Mouse (Mus musculus) MEL (cell line): ENCODE data around the gene Osbpl9. TPM values are rescaled to one million over a fixed set of nuclear protein-coding genes. Genes with fewer than 3 reads are reported as not detected.

ENCODE experiments used
- DNase-seq: peaks from one replicate; pipeline ENCODE4 v3.0.0; 2011; ENCODE audit warnings: low read depth, low spot score
- H3K27ac ChIP-seq: 2 replicates; pipeline ENCODE4 v1.5.1; 2012; ENCODE audit warnings: low read depth, mild to moderate bottlenecking, control low read depth, low read length, moderate library complexity; ENCODE audit not compliant: control insufficient read depth
- H3K27me3 ChIP-seq, 2 experiments: fragments of 150-350 bp in 1 of 2; sonication (generic) in 1 of 2; 2 replicates each; pipeline ENCODE4 v1.6.1; 2012; ENCODE audit warnings: low read length in 2 of 2, mild to moderate bottlenecking in 2 of 2, improper control_type of control experiment in 1 of 2, moderate library complexity in 1 of 2; ENCODE audit not compliant: insufficient read depth in 2 of 2, control insufficient read depth in 1 of 2
- H3K36me3 ChIP-seq, 2 experiments: 2 replicates each; pipeline ENCODE4 v1.6.1; 2012 to 2014; ENCODE audit warnings: low read length in 2 of 2, improper control_type of control experiment in 1 of 2, inconsistent platforms in 1 of 2, mild to moderate bottlenecking in 1 of 2; ENCODE audit not compliant: insufficient read depth in 2 of 2, control insufficient read depth in 1 of 2
- H3K4me1 ChIP-seq, 2 experiments: fragments of 150-350 bp in 1 of 2; sonication (generic) in 1 of 2; 2 replicates each; pipeline ENCODE4 v1.6.1; 2012; ENCODE audit warnings: low read length in 2 of 2, improper control_type of control experiment in 1 of 2, mild to moderate bottlenecking in 1 of 2; ENCODE audit not compliant: insufficient read depth in 2 of 2, control insufficient read depth in 1 of 2
- H3K4me3 ChIP-seq, 2 experiments: fragments of 150-350 bp in 1 of 2; sonication (generic) in 1 of 2; 2 replicates each; pipeline ENCODE4 v1.5.1; 2012; ENCODE audit warnings: low read depth in 2 of 2, low read length in 2 of 2, mild to moderate bottlenecking in 2 of 2, moderate library complexity in 2 of 2, control low read depth in 1 of 2, improper control_type of control experiment in 1 of 2; ENCODE audit not compliant: control insufficient read depth in 1 of 2, insufficient read depth in 1 of 2
- H3K79me2 ChIP-seq: 2 replicates; pipeline ENCODE4 v1.6.1; 2012; ENCODE audit warnings: mild to moderate bottlenecking, low read length, moderate library complexity; ENCODE audit not compliant: control insufficient read depth, poor library complexity, insufficient read depth
- H3K9ac ChIP-seq: 2 replicates; pipeline ENCODE4 v1.6.1; 2012; ENCODE audit warnings: low read depth, mild to moderate bottlenecking, control low read depth, low read length, moderate library complexity; ENCODE audit not compliant: control insufficient read depth, poor library complexity, severe bottlenecking
- H3K9me3 ChIP-seq: fragments of 150-350 bp; sonication (generic); replicated peaks from 2 replicates; pipeline ENCODE4 v1.6.1; 2012; ENCODE audit warnings: mild to moderate bottlenecking, low read length, improper control_type of control experiment, moderate library complexity; ENCODE audit not compliant: insufficient read depth
- BHLHE40 ChIP-seq: IDR thresholded peaks from 2 replicates; pipeline ENCODE4 v1.6.1; 2012; ENCODE audit warnings: low read depth, mild to moderate bottlenecking, inconsistent platforms, low read length, improper control_type of control experiment, borderline replicate concordance
- CHD2 ChIP-seq: IDR thresholded peaks from 2 replicates; pipeline ENCODE4 v1.6.1; 2011; ENCODE audit warnings: low read length, improper control_type of control experiment
- ELF1 ChIP-seq: IDR thresholded peaks from 2 replicates; pipeline ENCODE4 v1.6.1; 2014; ENCODE audit warnings: low read depth, mild to moderate bottlenecking, inconsistent platforms, low read length, improper control_type of control experiment, moderate library complexity
- GABPA ChIP-seq: IDR thresholded peaks from 2 replicates; pipeline ENCODE4 v1.6.1; 2012; ENCODE audit warnings: low read depth, mild to moderate bottlenecking, inconsistent platforms, low read length, improper control_type of control experiment, moderate library complexity
- GATA1 ChIP-seq: IDR thresholded peaks from 2 replicates; pipeline ENCODE4 v1.6.1; 2011; ENCODE audit warnings: low read depth, low read length, improper control_type of control experiment
- JUND ChIP-seq: IDR thresholded peaks from 2 replicates; pipeline ENCODE4 v1.6.1; 2011; ENCODE audit warnings: low read depth, mild to moderate bottlenecking, improper control_type of control experiment, low read length
- MAX ChIP-seq: IDR thresholded peaks from 2 replicates; pipeline ENCODE4 v1.6.1; 2011; ENCODE audit warnings: low read length, improper control_type of control experiment
- MAZ ChIP-seq: IDR thresholded peaks from 2 replicates; pipeline ENCODE4 v1.6.1; 2012; ENCODE audit warnings: low read depth, mild to moderate bottlenecking, inconsistent platforms, low read length, improper control_type of control experiment
- MEF2A ChIP-seq: IDR thresholded peaks from 2 replicates; pipeline ENCODE4 v1.6.1; 2014; ENCODE audit warnings: low read depth, mild to moderate bottlenecking, inconsistent platforms, low read length, improper control_type of control experiment; ENCODE audit not compliant: poor library complexity, insufficient replicate concordance, severe bottlenecking; ENCODE audit errors: extremely low read depth
- MXI1 ChIP-seq: IDR thresholded peaks from 2 replicates; pipeline ENCODE4 v1.6.1; 2011; ENCODE audit warnings: mild to moderate bottlenecking, low read depth, low read length, improper control_type of control experiment
- MYB ChIP-seq: IDR thresholded peaks from 2 replicates; pipeline ENCODE4 v1.6.1; 2011; ENCODE audit warnings: mild to moderate bottlenecking, low read depth, low read length, improper control_type of control experiment
- POLR2A ChIP-seq, 2 experiments: IDR thresholded peaks; 2 replicates each; pipeline ENCODE4 v1.6.1; 2011 to 2012; ENCODE audit warnings: low read length in 2 of 2, mild to moderate bottlenecking in 2 of 2, control low read depth in 1 of 2, improper control_type of control experiment in 1 of 2, low read depth in 1 of 2, moderate library complexity in 1 of 2; ENCODE audit not compliant: control insufficient read depth in 1 of 2, insufficient read depth in 1 of 2, poor library complexity in 1 of 2
- POLR2AphosphoS2 ChIP-seq: IDR thresholded peaks from 2 replicates; pipeline ENCODE4 v1.6.1; 2011; ENCODE audit warnings: low read length, improper control_type of control experiment
- POLR2AphosphoS5 ChIP-seq: IDR thresholded peaks from 2 replicates; pipeline ENCODE4 v1.6.1; 2012; ENCODE audit warnings: low read depth, borderline replicate concordance, mild to moderate bottlenecking, inconsistent platforms, low read length, moderate library complexity, mixed read lengths
- RCOR1 ChIP-seq: IDR thresholded peaks from 2 replicates; pipeline ENCODE4 v1.6.1; 2012; ENCODE audit warnings: low read depth, mild to moderate bottlenecking, inconsistent platforms, low read length, improper control_type of control experiment
- SIN3A ChIP-seq: IDR thresholded peaks from 2 replicates; pipeline ENCODE4 v1.6.1; 2012; ENCODE audit warnings: low read length, improper control_type of control experiment, inconsistent platforms
- SMC3 ChIP-seq: IDR thresholded peaks from 2 replicates; pipeline ENCODE4 v1.6.1; 2011; ENCODE audit warnings: low read depth, low read length, improper control_type of control experiment
- TAL1 ChIP-seq: IDR thresholded peaks from 2 replicates; pipeline ENCODE4 v1.6.1; 2012; ENCODE audit warnings: mild to moderate bottlenecking, inconsistent platforms, low read length, moderate library complexity, mixed read lengths
- TBP ChIP-seq: IDR thresholded peaks from 2 replicates; pipeline ENCODE4 v1.8.0; 2011; ENCODE audit warnings: low read depth, low read length, improper control_type of control experiment
- TCF12 ChIP-seq: IDR thresholded peaks from 2 replicates; pipeline ENCODE4 v1.6.1; 2014; ENCODE audit warnings: low read depth, mild to moderate bottlenecking, inconsistent platforms, low read length, improper control_type of control experiment, moderate library complexity
- USF1 ChIP-seq: IDR thresholded peaks from 2 replicates; pipeline ENCODE4 v1.6.1; 2014; ENCODE audit warnings: low read depth, mild to moderate bottlenecking, inconsistent platforms, low read length, improper control_type of control experiment, moderate library complexity
- ZKSCAN1 ChIP-seq: IDR thresholded peaks from 2 replicates; pipeline ENCODE4 v1.6.1; 2012; ENCODE audit warnings: low read depth, mild to moderate bottlenecking, inconsistent platforms, low read length, improper control_type of control experiment, moderate library complexity
- ZMIZ1 ChIP-seq: IDR thresholded peaks from 2 replicates; pipeline ENCODE4 v1.6.1; 2012; ENCODE audit warnings: low read depth, mild to moderate bottlenecking, inconsistent platforms, low read length, improper control_type of control experiment, moderate library complexity
- ZNF384 ChIP-seq: IDR thresholded peaks from 2 replicates; pipeline ENCODE4 v1.6.1; 2012; ENCODE audit warnings: low read depth, mild to moderate bottlenecking, inconsistent platforms, low read length, improper control_type of control experiment
- polyA plus RNA-seq, 2 experiments: library from polyadenylated mRNA; stranded (reverse) in 1 of 2; unstranded in 1 of 2; fragments of >175 nt in 1 of 2; fragments of >200 nt in 1 of 2; gene quantifications; 2 replicates each; pipeline versions ENCODE4 v1.2.1 to v1.2.4; 2012; ENCODE audit warnings: low replicate concordance in 2 of 2, low read depth in 1 of 2; ENCODE audit not compliant: insufficient read length in 2 of 2, insufficient read depth in 1 of 2, missing spikeins in 1 of 2
- total RNA-seq: library from RNA; depleted of rRNA; stranded (reverse); fragments of 300-350 nt; gene quantifications from 2 replicates; pipeline ENCODE4 v1.2.3, GENCODE M21; 2012

Osbpl9 gene
- total and polyA plus RNA-seq, 3 experiments: 14.9 to 42.6 TPM; not detected in 1

GRCm38 (mm10) chr4:109207524-109207923, 5.5 kb upstream of the Osbpl9 start:
- Histone ChIP-seq H3K79me2 (no peaks in the 10 kb centered on the region), H3K9ac (no peak overlapping the region), H3K9me3 (no peaks in the 10 kb centered on the region), H3K27me3 (peaks cover 4% of the 10 kb centered on the region in 2 experiments), H3K4me1 (peaks cover 0 to 2% of the 10 kb centered on the region in 2 experiments; a peak in 1 of 4 replicates), H3K4me3 (no peak overlapping the region), H3K27ac (no peak overlapping the region), H3K36me3 (no peaks in the 10 kb centered on the region)
- DNase-seq: no peak
- TF ChIP-seq ZMIZ1: no peak
- no peak for TF ChIP-seq POLR2AphosphoS2
- no peak for TF ChIP-seq USF1
- TF ChIP-seq GABPA: no peak
- TF ChIP-seq MEF2A: no peak
- no peak for TF ChIP-seq ZNF384
- no peak for TF ChIP-seq TAL1
- TF ChIP-seq GATA1: no peak
- TF ChIP-seq SMC3: no peak
- no peak for TF ChIP-seq POLR2AphosphoS5
- TF ChIP-seq MYB: no peak
- no peak for TF ChIP-seq ELF1
- no peak for TF ChIP-seq CHD2
- no peak for TF ChIP-seq BHLHE40
- no peak for TF ChIP-seq RCOR1
- TF ChIP-seq MXI1: no peak
- TF ChIP-seq MAX: no peak

- Histone ChIP-seq H3K27me3 (peaks cover 1 to 4% of the 10 kb centered on the region in 2 experiments; a peak in 3 of 4 replicates), H3K27ac (no peak overlapping the region), H3K4me1 (peaks cover 0 to 2% of the 10 kb centered on the region in 2 experiments; a peak in 2 of 4 replicates), H3K9ac (no peak overlapping the region), H3K4me3 (no peak overlapping the region), H3K79me2 (no peaks in the 10 kb centered on the region), H3K36me3 (peaks cover 0 to 6% of the 10 kb centered on the region in 2 experiments; a peak in 2 of 4 replicates), H3K9me3 (no peaks in the 10 kb centered on the region)
- TF ChIP-seq MAZ (no peak), POLR2A (IDR thresholded peaks at IDR 0.05; ENCODE audit: control insufficient read depth in 1 of 2, insufficient read depth in 1 of 2, low read depth in 1 of 2, low read length in 2 of 2, poor library complexity in 1 of 2) (no peak), TCF12 (no peak), SIN3A (no peak), RCOR1 (no peak), TAL1 (no peak), JUND (no peak), GABPA (no peak), MEF2A (no peak), MXI1 (no peak), ZKSCAN1 (no peak), CHD2 (no peak), TBP (no peak), ELF1 (no peak)
- DNase-seq: no peak
These were observed 2.3 kb upstream of the Osbpl9 start for GRCm38 (mm10) chr4:109204416-109204815.
